Mouse (Mus musculus) lung, postnatal 0 days (tissue): ENCODE measurements around the gene Kdm4b.

Experiments
- CTCF ChIP-seq: IDR thresholded peaks from 2 replicates; pipeline ENCODE4 v1.5.1; 2016; ENCODE audit warnings: antibody characterized with exemption, mild to moderate bottlenecking
- EP300 ChIP-seq: IDR thresholded peaks from 2 replicates; pipeline ENCODE4 v1.6.1; 2016; ENCODE audit warnings: antibody characterized with exemption, mild to moderate bottlenecking, control low read depth

DNA sequence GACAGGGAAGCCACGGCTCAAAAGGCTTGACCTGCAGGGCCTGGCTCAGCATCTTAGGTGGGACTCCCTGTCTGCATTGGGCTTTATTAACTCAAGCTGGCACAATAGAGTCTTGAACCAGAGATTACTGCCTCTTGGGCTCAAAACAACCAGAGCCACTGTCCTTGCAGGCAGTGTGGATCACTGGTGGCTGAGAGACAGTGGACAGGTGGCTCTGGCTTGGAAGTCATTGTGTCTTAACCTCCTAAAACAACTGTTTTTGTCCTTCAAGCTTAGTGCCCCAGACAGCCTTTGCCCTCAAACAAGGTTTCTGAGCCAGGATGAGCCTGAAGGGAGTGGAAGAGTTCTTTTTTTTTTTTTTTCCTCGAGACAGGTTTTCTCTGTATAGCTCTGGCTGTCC is 19.5 kb downstream of the Kdm4b start:
- no peak for TF ChIP-seq CTCF
- TF ChIP-seq EP300: no peak
